Mouse (Mus musculus) thymus, postnatal 10 days (tissue): ENCODE data around the gene Mef2a.

Experiments
- DNase-seq, 2 experiments: peaks; one replicate each; pipeline ENCODE4 v3.0.0; 2021; ENCODE audit warnings: low spot score in 2 of 2

Gene Mef2a

GRCm38 (mm10) chr7:67372729-67373583 is at the start of gene Mef2a:
TSS of gene Mef2a (minus strand) at chr7:67372858.
- DNase-seq, result peak; percentile 94 to 96

GRCm38 (mm10) chr7:67421476-67422186 is 49.0 kb upstream of the Mef2a start:
- peak; percentile 61 to 64 for DNase-seq

- DNase-seq, result peak; percentile 77 to 86
Measured at GRCm38 (mm10) chr7:67421088-67421475, 48.4 kb upstream of the Mef2a start.

- DNase-seq, result peak; percentile 68 to 74
Measured at GRCm38 (mm10) chr7:67419591-67420314, 47.1 kb upstream of the Mef2a start.

DNA sequence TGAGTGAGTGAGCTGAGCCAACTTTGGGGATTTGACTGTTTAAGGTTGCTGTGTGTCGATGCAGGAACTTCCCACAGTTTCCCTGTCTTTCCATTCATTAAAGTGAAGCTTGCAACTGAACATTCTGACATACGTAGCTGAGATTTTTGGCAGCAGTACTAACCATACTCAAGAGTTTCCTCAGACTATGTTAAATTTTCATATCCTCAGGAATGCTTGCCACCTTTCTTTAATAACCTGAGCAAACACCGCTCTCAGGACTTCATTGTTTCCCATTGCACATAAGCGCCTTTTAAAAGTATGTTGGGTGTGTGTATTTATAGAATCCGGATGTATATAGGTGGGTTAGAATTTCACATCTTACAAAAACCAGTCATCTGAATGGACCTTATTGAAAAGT is 45.5 kb upstream of the Mef2a start:
- DNase-seq, result no peak

- no peak for DNase-seq
Measured at GRCm38 (mm10) chr7:67414766-67415165, 42.1 kb upstream of the Mef2a start.

GRCm38 (mm10) chr7:67412686-67413085 is 40.0 kb upstream of the Mef2a start:
- DNase-seq, result peak; percentile 72

DNA sequence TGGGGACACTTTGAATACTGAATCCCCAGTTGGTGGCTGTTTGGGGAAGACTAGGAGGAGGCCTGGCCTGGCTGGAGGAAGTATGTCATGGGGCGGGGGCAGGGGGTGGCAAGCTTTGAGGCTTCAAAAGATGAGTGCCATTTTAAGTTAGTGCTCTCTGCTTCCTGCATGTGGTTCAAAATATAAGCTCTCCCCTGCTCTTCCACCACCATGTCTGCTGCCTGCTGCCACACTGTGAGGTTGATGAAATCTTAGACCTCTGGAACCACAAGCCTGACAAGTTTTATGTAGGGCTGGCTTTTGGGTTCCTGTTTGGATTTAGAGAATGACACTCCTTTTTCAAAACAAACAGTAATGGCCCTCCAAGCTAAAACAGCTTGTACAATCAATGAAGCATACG is 34.4 kb upstream of the Mef2a start:
- DNase-seq, result no peak

- no peak for DNase-seq
Measured at GRCm38 (mm10) chr7:67404176-67404575, 31.5 kb upstream of the Mef2a start.

DNA sequence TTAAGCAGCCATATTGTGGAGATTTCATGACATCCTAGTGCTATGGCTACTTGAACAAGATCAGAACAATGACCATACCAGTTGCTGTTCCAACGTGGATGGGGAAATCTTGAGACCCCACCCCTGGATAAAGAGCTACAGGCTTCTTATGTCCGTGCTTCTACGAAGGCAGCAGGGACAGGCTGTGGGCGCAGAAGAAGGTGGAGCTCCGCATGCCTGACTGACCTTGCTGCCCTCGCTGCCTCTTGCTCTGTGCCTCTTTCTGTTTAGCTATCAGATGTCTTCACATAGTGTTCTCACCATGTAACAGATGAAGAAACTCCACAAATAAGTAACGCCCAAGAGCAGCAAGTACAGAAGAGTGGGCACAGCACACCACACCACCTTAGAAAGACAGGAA is 29.7 kb upstream of the Mef2a start:
- no peak for DNase-seq

DNA sequence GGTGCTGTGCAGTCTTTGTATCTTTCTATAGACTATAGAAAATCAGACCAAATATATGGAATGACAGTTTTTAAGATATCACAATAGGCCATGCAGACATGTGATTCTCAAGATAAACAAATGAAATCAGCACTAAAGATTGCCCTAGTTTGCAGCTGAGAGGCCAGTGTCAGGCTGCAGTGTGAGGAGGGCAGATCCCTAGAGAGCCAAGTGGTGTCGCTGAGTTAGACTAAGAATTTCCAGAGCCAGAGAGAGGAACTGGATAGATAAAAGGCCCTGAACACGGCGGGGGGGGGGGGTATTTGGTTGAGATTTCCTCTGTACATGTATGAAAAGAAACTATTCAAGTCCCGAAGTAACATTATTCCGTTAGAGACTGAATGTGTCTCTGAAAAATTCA is 28.7 kb upstream of the Mef2a start:
- no peak for DNase-seq

DNA sequence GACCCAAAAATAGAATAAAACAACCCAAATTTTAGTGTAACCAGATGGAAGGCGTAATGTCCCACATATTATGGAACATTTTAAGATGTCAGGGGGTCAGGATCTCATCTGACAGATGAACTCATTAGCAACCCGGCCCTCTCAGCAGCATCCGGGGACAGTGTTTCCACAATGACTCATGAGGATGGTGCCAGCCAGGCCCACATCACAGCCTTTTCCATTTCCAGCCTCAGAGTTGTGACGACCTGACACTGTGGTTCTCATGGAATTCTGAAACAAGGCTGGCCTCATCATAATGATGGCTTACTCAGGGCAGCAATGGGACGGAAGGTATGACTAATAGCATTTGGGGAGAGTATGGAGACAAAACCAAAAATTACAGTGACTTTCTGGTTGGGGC is 18.1 kb upstream of the Mef2a start:
- no peak for DNase-seq

DNA sequence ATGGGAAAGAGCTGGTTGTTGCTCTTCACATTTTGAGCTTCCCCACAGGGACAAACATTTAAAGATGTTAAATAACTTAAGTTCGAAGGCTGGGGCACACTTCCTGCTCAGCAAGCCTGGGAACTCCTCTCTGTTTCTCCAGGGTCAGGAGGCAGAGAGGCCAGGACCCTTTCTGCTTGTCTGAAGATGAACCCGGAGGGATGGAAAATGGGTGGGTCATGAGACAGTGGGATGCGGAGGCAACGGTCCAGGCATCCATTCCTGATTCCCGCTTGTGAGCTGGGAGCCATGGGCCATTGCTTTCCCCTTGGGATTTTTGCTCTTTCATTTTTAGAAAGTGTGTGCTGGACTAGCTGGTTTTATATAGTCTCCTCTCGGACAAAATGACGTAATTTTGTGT is 17.4 kb upstream of the Mef2a start:
- DNase-seq, result no peak

GRCm38 (mm10) chr7:67384942-67385872 is 12.5 kb upstream of the Mef2a start:
- DNase-seq, result no peak

GRCm38 (mm10) chr7:67380174-67381129 is 7.8 kb upstream of the Mef2a start:
- DNase-seq, result no peak

DNA sequence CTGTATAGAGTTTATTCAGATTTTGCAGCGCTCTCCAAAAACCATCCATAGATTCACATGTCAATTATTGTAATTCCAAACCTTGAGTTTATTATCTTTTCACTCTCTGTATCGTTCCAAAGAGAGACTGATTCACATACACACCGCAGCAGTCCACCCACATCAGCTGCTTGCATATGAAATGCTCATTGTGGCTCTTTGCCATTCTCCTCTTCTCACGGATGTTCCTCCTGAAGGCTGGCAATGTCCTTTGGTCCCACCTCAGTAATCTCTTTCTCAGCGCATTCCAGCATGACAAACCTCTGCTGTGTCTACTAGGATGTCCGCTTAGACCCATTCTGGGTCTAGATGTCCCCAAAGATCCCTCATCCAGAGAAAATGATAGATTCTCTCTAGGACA is 4.1 kb upstream of the Mef2a start:
- DNase-seq, result no peak

- peak in 1 of 2 experiments; percentile 23 for DNase-seq
Measured at GRCm38 (mm10) chr7:67373975-67374374, 1.3 kb upstream of the Mef2a start.

DNA sequence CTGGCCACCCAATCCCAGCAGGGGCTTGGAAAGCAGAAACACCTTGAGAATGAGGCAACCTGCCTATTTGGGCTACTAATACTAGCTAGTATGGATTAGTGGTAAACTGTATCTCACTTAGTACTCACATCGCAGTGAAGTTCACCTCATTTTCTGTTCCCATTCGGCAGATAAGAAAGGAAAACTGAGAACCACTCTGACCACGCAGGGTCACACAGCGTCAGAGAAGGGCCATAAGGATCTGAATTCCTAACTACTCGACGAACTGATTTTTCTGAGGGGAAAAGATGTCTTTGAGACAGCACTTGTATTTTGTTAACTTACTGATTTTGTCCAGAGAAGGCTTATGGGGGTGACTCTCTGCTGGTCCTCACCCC is 914 bp upstream of the Mef2a start:
- DNase-seq, result no peak

DNA sequence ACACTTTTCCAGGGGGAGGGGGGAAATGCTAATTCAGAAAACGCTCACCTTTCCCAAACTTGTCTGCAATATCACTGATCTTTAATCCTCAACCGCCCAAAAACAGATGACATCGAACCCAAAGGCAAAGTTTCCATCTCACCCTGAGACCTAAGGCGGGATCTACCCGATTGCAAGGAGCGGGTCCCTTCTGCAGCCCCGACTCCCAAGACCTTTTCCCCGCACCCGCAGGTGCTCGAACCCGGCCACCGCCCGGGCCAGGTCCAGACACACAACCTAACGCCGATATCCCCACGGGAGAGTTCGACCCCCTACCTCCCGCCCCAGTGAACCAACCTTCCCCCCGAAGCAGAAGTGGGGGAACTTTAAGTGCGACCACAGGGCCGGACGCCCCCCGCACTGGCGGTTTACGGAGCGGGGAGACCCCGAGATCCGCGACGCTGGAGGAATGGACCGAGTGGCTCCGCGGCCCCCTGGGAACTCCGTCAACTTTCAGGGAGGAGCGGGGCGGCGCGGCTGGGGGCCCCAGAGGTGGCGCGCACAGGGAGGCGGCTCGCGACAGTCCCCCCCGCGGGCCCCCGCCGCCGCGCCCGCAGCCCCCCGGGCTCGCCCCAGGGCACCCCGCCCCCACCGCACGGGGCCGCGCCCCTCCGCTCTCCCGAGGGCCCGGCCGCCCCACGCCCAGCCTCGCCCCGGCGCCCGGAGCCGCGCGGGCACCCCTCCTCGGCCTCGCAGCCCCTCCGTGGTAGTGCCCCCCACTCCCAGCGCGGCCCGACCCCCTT is 576 bp downstream of the Mef2a start:
- DNase-seq, result peak; percentile 43 to 59
